9 mouse cellular contexts compared by ENCODE assay signal in the genomic region with DNA sequence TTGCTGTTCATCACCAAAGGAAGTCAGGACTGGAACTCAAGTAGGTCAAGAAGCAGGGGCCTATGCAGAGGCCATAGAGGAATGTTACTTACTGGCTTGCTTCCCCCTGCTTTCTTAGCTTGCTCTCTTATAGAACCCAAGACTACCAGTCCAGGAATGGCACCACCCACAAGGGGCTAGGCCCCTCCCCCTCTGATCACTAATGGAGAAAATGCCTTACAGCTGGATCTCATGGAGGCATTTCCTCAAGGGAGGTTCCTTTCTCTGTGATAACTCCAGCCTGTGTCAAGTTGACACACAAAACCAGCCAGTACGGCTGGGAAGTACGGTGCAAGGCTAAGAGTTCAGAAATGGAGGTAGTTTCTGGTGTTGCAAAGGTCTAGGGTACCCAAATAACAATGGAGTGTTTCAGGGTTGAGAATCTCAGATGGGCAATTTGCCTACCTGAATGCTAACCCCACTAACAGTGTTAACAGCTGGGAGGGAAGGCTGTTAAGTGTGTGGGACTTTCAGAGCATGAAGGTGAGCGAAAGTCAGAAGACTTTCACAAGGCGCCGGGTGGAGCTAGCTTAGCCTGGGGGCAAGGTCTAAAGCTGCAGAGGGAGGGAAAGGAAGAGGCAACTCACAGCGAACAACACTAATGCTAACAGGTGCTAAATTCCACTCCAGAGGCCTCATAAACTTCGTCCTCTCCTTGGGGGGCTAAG. TPM values are rescaled to one million over a fixed set of nuclear protein-coding genes. Genes with fewer than 3 reads are reported as not detected.
A peak's percentile ranks its signal among the peaks of the same experiment; 100 is the strongest.
DNase-seq lines count a peak whose midpoint lies in the region; ATAC-seq and TF ChIP-seq lines count a peak whose summit lies in the region.
"Had no signal": no experiment of that assay in that cellular context is flagged by ENCODE, and none has a peak within 500 bp of the region (broad histone marks: within the 10 kb centered on the region; RNA-seq: fewer than 3 reads in every experiment).

No protein-coding gene starts in this region.

- H3K4me1 ChIP-seq in intestine, postnatal 0 days (replicated peaks; ENCODE audit: control insufficient read depth, insufficient read depth, low read length) = 0 out of 2 replicates have a peak, but pooled peaks cover 7% of the 10 kb centered on the region
- peaks cover 34% of the 10 kb centered on the region for H3K4me1 ChIP-seq in limb, embryonic 13.5 days

- no peaks in the 10 kb centered on the region for H3K27me3 ChIP-seq in intestine, postnatal 0 days (replicated peaks; ENCODE audit: control insufficient read depth, insufficient read depth, low read length)
- peaks cover 66% of the 10 kb centered on the region for H3K27me3 ChIP-seq in limb, embryonic 13.5 days

- intact Hi-C loops in left cerebral cortex, adult 2 months (cut with DNase I) = loop anchor here (2.0 to 5.0 kb wide), 2 partner anchors 40 to 91 kb away; no protein-coding TSS in a partner anchor
- intact Hi-C loops in left cerebral cortex, postnatal 25 days (cut with DNase I) = no loop called here

- WGBS in intestine, postnatal 0 days = 34% methylated on average over 7 of the region's 7 CpGs
- WGBS in limb, embryonic 13.5 days = 8% methylated on average over 7 of the region's 7 CpGs

- peak; percentile 60 for DNase-seq in adrenal gland, adult 2 months
- no peak for DNase-seq in adrenal gland, postnatal 10 days
- no peak for DNase-seq in left cerebral cortex, adult 2 months (ENCODE audit: extremely low spot score in 1 of 2, low spot score in 2 of 2)
- DNase-seq in left cerebral cortex, postnatal 25 days (ENCODE audit: low spot score in 2 of 2) = no peak
- DNase-seq in layer of hippocampus, adult 11-12 months (ENCODE audit: low spot score) = no peak
- DNase-seq in urinary bladder, postnatal 14 days (ENCODE audit: low spot score) = no peak

- no peaks in the 10 kb centered on the region for H3K9me3 ChIP-seq in intestine, postnatal 0 days (ENCODE audit: control insufficient read depth)
- H3K9me3 ChIP-seq in limb, embryonic 13.5 days = peaks cover 6% of the 10 kb centered on the region; the same call in 1 of the 2 replicates

- no peak for TF ChIP-seq CTCF in left cerebral cortex, adult 2 months (IDR thresholded peaks at IDR 0.05)
- no peak for TF ChIP-seq CTCF in intestine, postnatal 0 days (IDR thresholded peaks at IDR 0.05; ENCODE audit: low read depth)

- ATAC-seq in intestine, postnatal 0 days = peak; percentile 37
- no peak for ATAC-seq in limb, embryonic 13.5 days (ENCODE audit: low FRiP score, low read depth)

- peak overlapping the region; percentile 99 for H3K27ac ChIP-seq in left cerebral cortex, adult 2 months
- H3K27ac ChIP-seq in intestine, postnatal 0 days (ENCODE audit: low read depth, low read length) = peak overlapping the region; percentile 97
- no peak overlapping the region for H3K27ac ChIP-seq in limb, embryonic 13.5 days

- H3K4me3 ChIP-seq in left cerebral cortex, adult 2 months = no peak overlapping the region
- H3K4me3 ChIP-seq in intestine, postnatal 0 days (ENCODE audit: low read depth, low read length) = no peak overlapping the region
- H3K4me3 ChIP-seq in limb, embryonic 13.5 days = no peak overlapping the region

- peak overlapping the region; percentile 79; the same call in 1 of the 2 replicates for H3K4me2 ChIP-seq in intestine, postnatal 0 days (replicated peaks; ENCODE audit: low read depth)
- H3K4me2 ChIP-seq in limb, embryonic 13.5 days (replicated peaks) = peak overlapping the region; percentile 90
- H3K4me2 ChIP-seq: liver, embryonic 11.5 days had no signal

- H3K9ac ChIP-seq in intestine, postnatal 0 days (ENCODE audit: low read depth, low read length) = peak overlapping the region; percentile 57; the same call in 1 of the 2 replicates
- no peak overlapping the region for H3K9ac ChIP-seq in limb, embryonic 13.5 days

- H3K36me3 ChIP-seq in intestine, postnatal 0 days (ENCODE audit: control insufficient read depth, insufficient read depth) = no peaks in the 10 kb centered on the region
- no peaks in the 10 kb centered on the region for H3K36me3 ChIP-seq in limb, embryonic 13.5 days

RNA-seq across cellular contexts. Expression of gene Klf9, which starts 8.2 kb away (rescaled TPM):
- total RNA-seq in adrenal gland, adult 2 months (2021) = 10 to 100 TPM; 75.8 to 85.6 TPM
- 64.4 and 66.5 TPM in 2 replicates for polyA plus RNA-seq in adrenal gland, adult 2 months (2012; rRNA removed)
- 100 to 1,000 TPM in 1 of 2 experiments, 10 to 100 TPM in 1; 61.3 to 109 TPM for total RNA-seq in adrenal gland, postnatal 10 days (2021)
- total RNA-seq in left cerebral cortex, adult 2 months (2021) = 100 to 1,000 TPM; 200 to 205 TPM
- 100 to 1,000 TPM; 199 to 208 TPM for total RNA-seq in left cerebral cortex, postnatal 25 days (2021)
- polyA plus RNA-seq in intestine, postnatal 0 days (2015; fragmentation: Nextera tagmentation; extraction: Ambion mirVana) = 12.1 and 15.3 TPM in 2 replicates
- polyA plus RNA-seq in limb, embryonic 13.5 days (2015; fragmentation: Nextera tagmentation; extraction: Ambion mirVana) = 1.8 and 1.9 TPM in 2 replicates
